Mouse (Mus musculus) CH12.LX (cell line): ENCODE results near the gene Recql.

Experiments used
- CHD2 ChIP-seq: IDR thresholded peaks from 2 replicates; pipeline ENCODE4 v1.6.1; 2011; ENCODE audit warnings: low read length, improper control_type of control experiment
- CTCF ChIP-seq, 2 experiments: IDR thresholded peaks in 1 of 2; conservative IDR thresholded peaks in 1 of 2; 2 replicates each; pipeline ENCODE4 v1.5.1; 2011 to 2012; ENCODE audit warnings: low read depth in 2 of 2, low read length in 2 of 2, improper control_type of control experiment in 1 of 2, inconsistent platforms in 1 of 2, mild to moderate bottlenecking in 1 of 2, moderate library complexity in 1 of 2
- EP300 ChIP-seq: IDR thresholded peaks from 2 replicates; pipeline ENCODE4 v1.6.1; 2011; ENCODE audit warnings: low read length, improper control_type of control experiment
- ETS1 ChIP-seq: conservative IDR thresholded peaks from 2 replicates; pipeline ENCODE4 v1.6.1; 2012; ENCODE audit warnings: low read depth, mild to moderate bottlenecking, inconsistent platforms, low read length, improper control_type of control experiment, moderate library complexity
- MAZ ChIP-seq: IDR thresholded peaks from 2 replicates; pipeline ENCODE4 v1.6.1; 2012; ENCODE audit warnings: low read depth, mild to moderate bottlenecking, inconsistent platforms, low read length, improper control_type of control experiment, moderate library complexity
- MXI1 ChIP-seq: IDR thresholded peaks from 2 replicates; pipeline ENCODE4 v1.6.1; 2011; ENCODE audit warnings: mild to moderate bottlenecking, low read depth, low read length, improper control_type of control experiment
- MYC ChIP-seq: IDR thresholded peaks from 2 replicates; pipeline ENCODE4 v1.6.1; 2011; ENCODE audit warnings: low read depth, mild to moderate bottlenecking, improper control_type of control experiment, low read length
- POLR2A ChIP-seq: IDR thresholded peaks from 2 replicates; pipeline ENCODE4 v1.6.1; 2011; ENCODE audit warnings: low read depth, mild to moderate bottlenecking, improper control_type of control experiment, low read length
- RCOR1 ChIP-seq: conservative IDR thresholded peaks from 2 replicates; pipeline ENCODE4 v1.6.1; 2012; ENCODE audit warnings: low read depth, mild to moderate bottlenecking, inconsistent platforms, low read length, improper control_type of control experiment
- USF1 ChIP-seq: IDR thresholded peaks from 2 replicates; pipeline ENCODE4 v1.6.1; 2014; ENCODE audit warnings: low read depth, mild to moderate bottlenecking, inconsistent platforms, low read length, improper control_type of control experiment
- ZKSCAN1 ChIP-seq: IDR thresholded peaks from 2 replicates; pipeline ENCODE4 v1.6.1; 2012; ENCODE audit warnings: low read depth, inconsistent platforms, low read length, improper control_type of control experiment, borderline replicate concordance
- ZMIZ1 ChIP-seq: IDR thresholded peaks from 2 replicates; pipeline ENCODE4 v1.6.1; 2012; ENCODE audit warnings: low read depth, mild to moderate bottlenecking, inconsistent platforms, low read length, improper control_type of control experiment
- ZNF384 ChIP-seq: IDR thresholded peaks from 2 replicates; pipeline ENCODE4 v1.6.1; 2012; ENCODE audit warnings: low read depth, low read length, improper control_type of control experiment, inconsistent platforms

DNA sequence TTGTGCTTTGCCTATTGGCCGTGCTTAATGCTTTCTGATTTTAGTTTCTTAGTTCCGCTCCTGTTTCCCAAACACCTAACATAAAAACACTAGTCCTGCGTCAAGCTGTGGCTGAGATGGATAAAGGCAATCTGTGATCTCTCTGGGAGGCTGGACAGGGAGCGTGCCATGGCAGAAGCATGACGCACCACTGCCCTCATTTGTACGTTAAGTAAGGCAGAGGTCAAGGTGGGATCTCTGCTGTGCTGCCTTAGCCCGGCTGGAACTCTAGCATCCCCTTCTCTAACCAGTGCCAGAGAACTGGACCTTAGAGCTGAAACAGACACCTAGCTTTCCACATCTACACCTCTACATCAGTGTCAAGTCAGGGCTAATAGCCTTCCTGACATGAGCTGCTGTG, 5.3 kb downstream of the Recql start:
- TF ChIP-seq ZMIZ1 (no peak), USF1 (no peak), ETS1 (no peak), RCOR1 (no peak), MAZ (no peak), POLR2A (no peak), MYC (no peak), CTCF (conservative IDR thresholded peaks at IDR 0.05 in 1 of 2, IDR thresholded peaks at IDR 0.05 in 1 of 2; ENCODE audit: low read depth in 2 of 2, low read length in 2 of 2) (no peak), ZKSCAN1 (no peak), EP300 (no peak), ZNF384 (no peak), MXI1 (no peak), CHD2 (no peak)
